Mouse (Mus musculus) cerebral cortex, adult 2 months (tissue): Measurements from ENCODE around the gene Pcsk5.

Experiments
- WGBS: fragments of 180-500 bp; shearing (Covaris S2); methylation state at CpG from one replicate; pipeline ENCODE4 v1.1.7; 2018; 5-methylcytosine and 5-hydroxymethylcytosine counted together

The Pcsk5 gene

DNA sequence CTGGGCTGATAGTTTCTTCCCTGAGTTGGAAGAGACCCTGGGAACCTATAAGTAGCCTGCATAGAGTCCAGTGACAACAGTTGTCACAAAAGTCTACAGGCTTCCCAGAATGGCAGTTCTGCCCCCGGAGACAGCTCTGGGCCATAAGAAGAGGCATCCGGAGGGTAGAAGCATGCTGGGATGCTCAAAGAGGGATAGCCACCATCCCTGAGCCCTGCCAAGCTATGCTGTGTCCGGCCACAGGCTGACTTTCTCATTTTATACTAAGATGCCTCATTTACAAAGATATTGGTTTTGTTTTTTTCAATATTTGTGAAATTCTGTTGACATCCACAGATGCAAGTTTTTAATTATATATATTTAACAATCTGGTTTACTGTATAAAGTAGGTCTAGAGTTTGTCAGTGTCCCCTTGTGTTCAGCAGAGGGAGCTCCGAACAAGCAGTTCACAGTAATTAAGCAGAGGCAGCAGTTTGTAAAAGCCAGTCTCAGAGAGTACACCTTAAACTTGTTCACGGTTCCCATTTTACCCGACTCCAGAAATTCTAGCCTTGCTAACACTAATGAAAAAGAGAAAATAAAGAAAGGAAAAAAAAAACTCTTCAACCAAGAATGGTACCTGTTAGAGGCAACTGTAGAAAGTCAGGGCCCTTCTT lies 369.7 kb downstream of the Pcsk5 start:
- WGBS = 42% methylated on average over 6 of the region's 6 CpGs

DNA sequence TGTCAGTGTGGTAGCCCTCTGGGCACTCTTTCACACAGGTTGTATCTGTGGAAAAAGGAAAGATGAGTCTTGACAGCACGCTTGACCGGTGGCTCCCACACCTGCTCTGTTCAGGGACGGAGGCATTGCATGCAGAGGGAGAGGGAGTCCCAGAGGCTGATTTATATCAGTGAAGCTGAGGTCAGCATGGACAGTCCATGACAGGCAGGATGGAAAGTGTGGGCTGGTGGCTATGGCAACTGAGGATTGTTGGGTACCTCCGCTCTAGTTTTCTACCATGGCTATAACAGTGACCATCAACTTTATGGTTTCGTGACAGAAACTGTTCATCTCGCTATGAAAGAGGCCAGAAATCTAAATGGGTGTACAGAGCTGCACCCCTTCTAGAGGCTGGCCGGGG lies 385.4 kb downstream of the Pcsk5 start:
- WGBS = 85% methylated on average over 7 of the region's 7 CpGs

- 91% methylated on average over 7 of the region's 7 CpGs for WGBS
Observed at GRCm38 (mm10) chr19:17443581-17443980, 393.9 kb downstream of the Pcsk5 start.

DNA sequence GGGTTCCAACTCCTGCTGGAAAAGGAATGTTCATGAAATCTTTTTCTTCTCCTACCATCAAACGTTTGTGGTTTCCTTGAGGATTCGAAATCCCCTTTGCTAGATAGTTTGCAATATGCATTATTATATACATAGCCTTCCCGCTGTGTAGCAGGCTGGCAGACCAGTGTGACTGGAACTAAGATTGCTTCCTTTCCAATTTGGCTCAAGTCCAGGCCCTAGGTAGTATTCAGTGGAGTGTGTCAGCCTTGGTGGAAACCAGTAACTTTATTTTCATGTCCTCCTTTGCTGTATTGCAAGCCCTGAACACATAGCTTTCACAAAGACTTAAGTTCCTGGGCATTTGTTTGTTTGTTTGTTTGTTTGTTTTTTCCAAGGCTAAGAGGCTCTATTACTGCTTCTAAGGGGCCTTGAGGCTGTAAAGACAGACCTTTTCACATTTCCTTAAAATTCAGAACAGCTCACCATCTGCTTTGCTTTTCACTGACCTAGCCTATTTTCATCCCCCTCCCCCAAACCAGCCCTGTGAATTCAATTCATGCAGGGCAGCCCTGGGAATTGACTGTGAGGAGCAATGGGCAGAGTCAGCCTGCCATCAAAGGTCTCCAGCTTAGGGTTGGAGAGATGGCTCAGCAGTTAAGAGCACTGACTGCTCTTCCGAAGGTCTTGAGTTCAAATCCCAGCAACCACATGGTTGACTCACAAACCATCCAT lies 397.8 kb downstream of the Pcsk5 start:
- 64% methylated on average over 4 of the region's 4 CpGs for WGBS

DNA sequence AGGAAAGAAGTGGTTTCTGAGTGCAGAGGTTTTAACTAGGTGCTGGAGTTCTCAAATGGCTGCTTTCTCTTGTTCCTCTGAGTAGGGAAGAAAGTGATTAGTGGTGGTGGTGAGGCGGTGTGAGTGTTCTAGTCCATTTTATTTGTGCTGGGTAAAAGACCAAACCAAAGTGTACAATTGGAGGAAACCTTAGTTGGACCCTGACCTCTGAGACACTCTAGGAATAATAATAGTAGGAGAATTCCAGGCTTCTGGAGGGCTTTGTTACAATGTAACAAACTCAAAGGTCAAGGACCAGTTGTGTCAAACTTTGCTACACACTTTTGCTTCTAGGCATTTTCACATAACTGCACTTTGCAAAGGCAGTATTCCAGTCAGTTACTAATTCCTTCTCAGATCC lies 400.8 kb downstream of the Pcsk5 start:
- 88% methylated on average over 1 of the region's 1 CpGs for WGBS

- 86% methylated on average over 2 of the region's 2 CpGs for WGBS
Observed at GRCm38 (mm10) chr19:17428561-17428914, 408.9 kb downstream of the Pcsk5 start.

DNA sequence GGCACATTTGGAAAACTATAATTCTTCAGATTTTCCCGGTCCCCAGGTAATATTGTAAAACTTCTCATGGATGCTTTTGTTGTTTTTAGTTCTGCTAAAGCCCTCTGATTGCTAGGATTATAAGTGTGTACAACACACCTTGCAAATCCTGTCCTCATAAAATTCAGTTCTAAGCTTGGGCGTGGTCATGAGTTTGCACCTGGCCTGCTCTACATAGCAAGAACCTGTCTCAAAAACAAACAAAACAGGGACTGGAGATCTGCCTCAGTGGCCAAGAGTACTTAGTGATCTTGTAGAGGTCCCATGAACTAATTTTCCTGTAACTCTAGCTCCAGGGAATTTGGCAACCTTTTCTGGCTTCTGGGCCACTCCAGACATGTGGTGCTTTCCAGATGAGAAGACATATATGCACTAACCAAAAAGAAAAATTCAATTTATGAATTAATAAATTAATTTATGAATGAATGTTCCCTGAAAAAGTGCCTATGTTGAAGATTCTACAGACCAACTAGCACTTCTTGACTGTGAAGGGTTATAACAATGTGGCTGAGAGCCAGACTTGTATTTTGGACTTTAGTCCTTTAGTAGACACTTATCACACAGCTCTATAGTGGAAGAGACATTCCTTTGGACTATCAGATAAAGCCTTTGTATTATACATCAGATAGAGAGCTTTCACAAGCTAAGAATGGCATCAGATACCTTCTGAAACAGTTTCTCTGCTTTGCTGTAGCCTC lies 409.4 kb downstream of the Pcsk5 start:
- 97% methylated on average over 2 of the region's 2 CpGs for WGBS

GRCm38 (mm10) chr19:17423306-17423705 lies 414.1 kb downstream of the Pcsk5 start:
- 87% methylated on average over 3 of the region's 3 CpGs for WGBS

DNA sequence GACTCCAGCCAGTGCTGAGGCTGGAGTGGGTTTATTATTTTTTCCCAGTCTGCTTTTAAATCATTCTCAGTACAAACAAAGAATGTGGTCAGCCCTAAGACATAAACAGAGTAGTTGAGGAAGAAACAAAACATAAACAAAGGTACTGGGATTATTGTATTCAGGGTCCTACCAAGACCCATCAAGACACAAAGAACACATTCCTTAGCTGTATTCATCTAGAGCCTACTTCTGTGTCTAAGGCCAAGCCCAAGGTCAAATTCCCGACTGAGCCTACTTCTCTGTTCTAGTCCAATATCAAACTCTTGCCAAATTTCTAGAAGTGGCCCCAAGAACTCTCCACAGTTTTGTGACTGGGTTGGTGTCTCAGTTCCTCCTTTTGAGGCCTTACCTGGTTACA lies 419.6 kb downstream of the Pcsk5 start:
- 53% methylated on average over 1 of the region's 1 CpGs for WGBS

DNA sequence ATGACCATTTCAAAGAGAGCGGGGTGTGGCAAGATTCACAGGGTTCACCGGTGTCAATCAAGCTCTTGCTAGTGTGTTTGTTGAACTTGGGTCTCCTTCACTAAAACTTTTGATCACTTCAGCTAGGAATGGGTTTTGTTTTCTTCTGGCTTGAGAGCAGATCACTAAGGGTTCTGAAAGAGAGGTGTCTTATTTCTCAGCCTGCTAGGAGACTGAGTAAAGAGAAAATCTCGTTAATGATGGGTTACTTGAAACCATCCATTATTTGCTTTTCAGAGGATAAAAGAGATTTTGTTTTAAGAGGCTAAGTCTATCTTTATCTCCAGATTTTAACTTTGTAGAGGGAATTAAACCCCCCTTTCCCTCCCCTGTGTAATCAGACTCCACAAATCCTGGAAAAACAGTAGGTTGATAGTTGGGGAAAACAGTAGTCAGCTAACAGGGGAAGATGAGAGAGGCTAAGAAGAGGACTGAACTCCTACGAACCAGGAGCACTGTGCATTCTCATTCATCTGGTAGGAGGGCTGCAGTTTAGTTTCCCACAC lies 424.4 kb downstream of the Pcsk5 start:
- WGBS = 46% methylated on average over 4 of the region's 4 CpGs

DNA sequence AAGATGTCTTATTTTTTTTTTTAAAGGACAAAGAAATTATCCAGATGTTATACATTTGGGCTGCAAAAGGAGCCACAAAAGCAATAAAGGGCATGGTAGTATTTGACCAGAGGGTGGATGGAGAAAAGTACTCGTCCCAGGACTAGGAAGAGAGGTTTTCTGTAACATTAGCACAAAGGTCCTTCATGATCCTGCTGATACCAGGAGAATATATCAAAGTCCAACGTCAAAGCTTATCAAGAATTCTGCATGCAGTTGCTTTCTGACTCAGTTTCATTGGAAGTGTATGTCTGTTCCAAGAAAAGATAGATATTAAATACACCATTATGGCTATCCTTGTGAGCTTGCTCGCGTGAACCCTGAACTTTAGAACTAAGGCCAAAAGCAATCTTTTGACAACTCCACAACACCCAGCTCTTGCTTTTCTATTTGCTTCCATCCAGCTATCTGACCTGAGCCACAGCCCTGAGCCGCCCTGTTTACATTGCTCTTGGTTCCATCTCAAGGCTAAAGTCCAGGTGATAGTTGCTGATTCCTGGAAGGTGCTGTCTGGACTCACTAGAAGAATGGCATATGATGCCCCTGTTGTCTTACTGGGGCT lies 426.9 kb downstream of the Pcsk5 start:
- 91% methylated on average over 5 of the region's 5 CpGs for WGBS

DNA sequence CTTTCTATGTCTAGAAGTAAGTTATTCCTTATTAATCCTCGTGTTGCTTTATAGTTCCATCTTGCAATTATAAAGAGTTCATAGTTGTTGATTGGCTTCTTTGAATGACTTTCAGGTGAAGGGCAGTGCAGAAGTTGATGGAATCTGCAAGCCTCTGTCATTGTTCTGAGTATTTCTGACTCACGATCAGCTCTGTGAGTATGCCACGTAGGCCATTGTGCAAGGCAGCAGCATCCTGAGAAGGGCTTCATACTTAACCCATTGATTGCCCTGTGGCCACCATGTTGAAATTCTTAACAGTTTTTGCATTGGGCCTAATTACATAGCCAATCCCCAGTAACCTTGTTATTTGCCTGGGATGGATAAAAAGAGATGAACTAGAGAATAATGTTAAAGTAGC lies 428.1 kb downstream of the Pcsk5 start:
- 68% methylated on average over 3 of the region's 3 CpGs for WGBS

GRCm38 (mm10) chr19:17406823-17407222 lies 430.6 kb downstream of the Pcsk5 start:
- WGBS = 95% methylated on average over 5 of the region's 5 CpGs

DNA sequence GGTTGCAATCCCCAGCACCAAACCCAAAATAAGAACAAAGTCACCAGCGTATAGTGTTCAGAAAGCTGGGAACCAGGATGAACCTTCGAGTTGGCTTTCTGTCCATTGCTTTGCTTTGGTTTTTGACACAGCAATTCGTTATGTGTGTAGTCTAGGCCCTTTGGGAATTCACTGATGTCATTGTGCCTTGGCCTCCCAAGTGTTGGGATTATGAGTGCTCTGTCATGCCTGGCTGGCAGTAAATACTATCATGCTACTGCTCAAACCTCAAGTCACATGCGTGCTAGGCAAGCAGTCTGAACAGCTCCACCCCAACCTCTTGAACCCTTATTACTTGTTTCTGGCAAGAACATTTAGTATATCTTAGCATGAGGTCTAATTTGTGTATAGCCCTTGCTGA lies 434.3 kb downstream of the Pcsk5 start:
- WGBS = 87% methylated on average over 4 of the region's 4 CpGs

GRCm38 (mm10) chr19:17400571-17400970 lies 436.9 kb downstream of the Pcsk5 start:
- WGBS = 78% methylated on average over 4 of the region's 4 CpGs

DNA sequence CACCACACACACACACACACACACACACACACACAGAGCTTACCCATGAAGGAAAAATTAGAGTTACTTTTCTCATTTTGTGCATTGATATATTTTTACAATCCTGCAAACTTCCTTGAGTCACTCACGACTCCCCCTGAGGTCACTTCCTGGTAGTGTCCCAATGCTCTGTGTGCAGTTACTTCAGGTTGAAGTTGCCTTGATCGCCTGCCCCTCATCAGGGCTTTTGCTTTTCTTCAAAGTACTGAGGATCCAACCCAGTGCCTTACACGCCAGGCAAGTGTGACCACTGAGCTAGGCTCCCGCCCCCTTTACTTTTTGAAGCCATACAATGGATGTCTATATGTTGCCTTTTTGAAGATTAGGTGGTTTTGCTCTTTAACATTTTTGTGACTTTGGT lies 437.5 kb downstream of the Pcsk5 start:
- 91% methylated on average over 4 of the region's 4 CpGs for WGBS

GRCm38 (mm10) chr19:17397922-17398321 lies 439.5 kb downstream of the Pcsk5 start:
- WGBS = 69% methylated on average over 5 of the region's 5 CpGs

DNA sequence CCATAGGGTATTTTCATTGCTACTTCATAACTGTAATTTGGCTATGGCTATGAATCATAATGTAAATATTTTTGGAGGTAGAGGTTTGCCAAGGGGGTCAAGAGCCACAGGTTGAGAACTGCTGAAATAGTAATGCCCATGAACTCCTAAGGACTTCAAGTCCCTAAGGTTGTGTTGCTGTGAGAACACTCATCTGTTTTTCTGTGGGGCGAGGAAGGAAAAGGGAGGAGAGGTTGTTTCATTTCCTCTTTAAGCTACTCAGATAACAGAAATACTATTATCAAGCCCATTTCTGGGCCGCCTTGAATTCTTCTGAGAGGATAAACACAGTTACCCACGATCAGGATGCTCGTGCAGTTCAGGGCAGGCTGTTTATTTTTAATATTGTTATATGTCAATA lies 440.6 kb downstream of the Pcsk5 start:
- 68% methylated on average over 4 of the region's 4 CpGs for WGBS

- under 1% methylated on average over 81 of the region's 83 CpGs for WGBS
Observed at GRCm38 (mm10) chr19:17393841-17394591, 443.4 kb downstream of the Pcsk5 start, which contains the start of gene Rfk. Gene Rfk, plus strand, starts transcription at chr19:17394043.

GRCm38 (mm10) chr19:17392866-17393265 lies 444.6 kb downstream of the Pcsk5 start:
- 32% methylated on average over 3 of the region's 3 CpGs for WGBS

GRCm38 (mm10) chr19:17388404-17388803 lies 449.0 kb downstream of the Pcsk5 start:
- WGBS = 1% methylated on average over 2 of the region's 2 CpGs
